Mouse (Mus musculus) midbrain, embryonic 14.5 days (tissue): Measurements from ENCODE around the gene Olfr313. TPM values are rescaled to one million over a fixed set of nuclear protein-coding genes. Genes with fewer than 3 reads are reported as not detected.
A peak's percentile ranks its signal among the peaks of the same experiment; 100 is the strongest.
"Not testable (repeated sequence)": the region's sequence is repeated elsewhere in the genome, so short reads cannot be mapped to it uniquely, and the experiment has no call there.

Experiments used
- ATAC-seq: fragments of 200-750 bp; cut with Nextera tagmentation; 2 replicates; pipeline ENCODE4 v1.8.0; 2017; ENCODE audit warnings: moderate number of reproducible peaks, moderate library complexity; ENCODE audit not compliant: low FRiP score, low TSS enrichment
- DNase-seq: peaks from one replicate; pipeline ENCODE4 v3.0.0-alpha.2; 2015
- H3K27ac ChIP-seq: fragments of 300-500 bp; sonication (generic); replicated peaks from 2 replicates; pipeline ENCODE4 v1.5.1; 2014; ENCODE audit warnings: mild to moderate bottlenecking, low read depth, low read length, moderate library complexity
- H3K27me3 ChIP-seq: fragments of 300-500 bp; sonication (generic); 2 replicates; pipeline ENCODE4 v1.6.1; 2014; ENCODE audit warnings: low read length, control low read depth, mixed read lengths; ENCODE audit not compliant: control insufficient read depth, insufficient read depth
- H3K36me3 ChIP-seq: fragments of 300-500 bp; sonication (generic); 2 replicates; pipeline ENCODE4 v1.6.1; 2014; ENCODE audit warnings: low read length, control low read depth; ENCODE audit not compliant: control insufficient read depth, insufficient read depth
- H3K4me1 ChIP-seq: fragments of 300-500 bp; sonication (generic); 2 replicates; pipeline ENCODE4 v1.6.1; 2014; ENCODE audit warnings: mild to moderate bottlenecking, antibody characterized with exemption, low read length, control low read depth; ENCODE audit not compliant: control insufficient read depth, insufficient read depth
- H3K4me2 ChIP-seq: fragments of 300-500 bp; sonication (generic); 2 replicates; pipeline ENCODE4 v1.6.1; 2014; ENCODE audit warnings: mild to moderate bottlenecking, low read length, moderate library complexity
- H3K4me3 ChIP-seq: fragments of 300-500 bp; sonication (generic); replicated peaks from 2 replicates; pipeline ENCODE4 v1.5.1; 2014; ENCODE audit warnings: low read depth, low read length
- H3K9ac ChIP-seq: fragments of 300-500 bp; sonication (generic); replicated peaks from 2 replicates; pipeline ENCODE4 v1.6.1; 2014; ENCODE audit warnings: mild to moderate bottlenecking, low read length, moderate library complexity
- H3K9me3 ChIP-seq: fragments of 300-500 bp; sonication (generic); 2 replicates; pipeline ENCODE4 v1.6.1; 2016; ENCODE audit warnings: low read length, control low read depth, mixed read lengths; ENCODE audit not compliant: control insufficient read depth
- WGBS: fragments of 180-500 bp; shearing (Covaris S2); extraction: QIAGEN DNeasy Blood & Tissue Kit; methylation state at CpG from one replicate; pipeline ENCODE4 v1.1.7; 2014; 5-methylcytosine and 5-hydroxymethylcytosine counted together
- polyA plus RNA-seq: library from polyadenylated mRNA; unstranded; fragments of >200 nt; fragmentation: Nextera tagmentation; extraction: Ambion mirVana; gene quantifications from 2 replicates; pipeline ENCODE4 v1.2.1, GENCODE M21; 2014

Gene Olfr313
- polyA plus RNA-seq, 1 experiment from 2014 or later = not detected

DNA sequence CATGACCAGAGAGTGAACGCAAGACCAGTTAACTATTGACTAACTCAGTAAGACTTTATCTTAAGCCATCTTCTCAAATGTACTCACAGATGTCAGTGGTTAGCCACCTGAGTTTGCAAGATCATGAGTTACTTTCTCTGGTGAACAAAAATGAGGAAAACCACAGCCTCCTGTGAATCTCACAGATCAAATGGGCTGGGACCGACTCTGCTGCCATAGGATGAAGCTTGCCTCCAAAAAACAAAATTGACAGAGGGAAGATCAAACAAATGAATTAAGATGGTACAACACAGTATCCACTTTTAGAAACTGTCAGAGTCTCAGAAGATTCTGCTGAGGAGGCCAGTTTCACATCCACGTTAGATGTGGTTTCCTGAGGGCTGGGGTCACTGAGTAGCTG is 15.0 kb downstream of the Olfr313 start:
- Histone ChIP-seq H3K4me1 (no peaks in the 10 kb centered on the region), H3K36me3 (no peaks in the 10 kb centered on the region), H3K27ac (no peak overlapping the region), H3K4me3 (no peak overlapping the region), H3K4me2 (no peak overlapping the region), H3K9me3 (no peaks in the 10 kb centered on the region), H3K9ac (no peak overlapping the region), H3K27me3 (no peaks in the 10 kb centered on the region)
- ATAC-seq (no peak), DNase-seq (no peak)
- WGBS = 82% methylated on average over 3 of the region's 3 CpGs

DNA sequence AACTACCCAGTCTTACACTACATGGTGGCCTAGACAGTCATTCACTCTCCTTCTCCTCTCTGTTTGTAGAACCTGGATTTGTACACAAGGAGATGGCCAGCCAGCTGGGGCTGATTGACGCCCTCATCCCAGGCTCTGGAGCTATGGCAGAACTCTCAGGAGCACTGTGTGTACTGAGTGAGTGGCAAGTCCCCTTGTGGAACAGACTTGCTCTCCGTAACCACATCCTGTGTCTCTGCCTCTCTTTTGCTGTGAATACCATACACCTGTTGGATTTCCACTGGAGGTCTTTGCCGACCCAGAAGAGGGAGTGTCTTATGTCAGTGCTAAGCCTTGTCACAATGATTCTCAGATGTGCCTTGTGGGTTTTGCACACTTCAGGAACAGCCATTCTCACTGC is 17.7 kb downstream of the Olfr313 start:
- not testable (repeated sequence) for ATAC-seq, H3K4me3 ChIP-seq, H3K9ac ChIP-seq, H3K36me3 ChIP-seq, DNase-seq, H3K4me2 ChIP-seq, H3K27ac ChIP-seq, H3K4me1 ChIP-seq, H3K27me3 ChIP-seq, H3K9me3 ChIP-seq
- 72% methylated on average over 3 of the region's 3 CpGs for WGBS

DNA sequence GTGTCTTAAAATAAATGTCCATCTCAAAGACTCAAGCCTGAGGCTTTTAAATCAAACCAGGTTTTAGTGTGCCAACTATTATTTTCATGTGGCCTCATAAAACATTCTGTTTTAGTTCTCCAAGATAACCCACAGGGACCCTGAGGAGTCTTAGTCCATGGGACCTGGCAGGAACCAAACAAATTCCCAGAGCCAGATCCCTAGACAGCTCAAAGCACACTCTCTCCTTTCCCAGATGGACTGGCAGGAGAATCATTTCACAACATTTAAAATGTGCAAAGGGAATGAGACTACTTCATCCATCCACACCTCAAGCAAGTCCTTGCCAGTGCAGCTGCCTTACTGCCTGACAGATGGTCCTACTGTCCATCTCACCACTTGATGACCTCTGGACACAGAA is 24.2 kb downstream of the Olfr313 start, which contains the start of gene Olfr311:
Olfr311 (plus strand) TSS at position 301 of the 400 bp plus-strand sequence.
- H3K27ac ChIP-seq, H3K9ac ChIP-seq, H3K27me3 ChIP-seq, H3K4me3 ChIP-seq, H3K9me3 ChIP-seq, H3K4me1 ChIP-seq, ATAC-seq, H3K4me2 ChIP-seq, DNase-seq, H3K36me3 ChIP-seq: not testable (repeated sequence)

DNA sequence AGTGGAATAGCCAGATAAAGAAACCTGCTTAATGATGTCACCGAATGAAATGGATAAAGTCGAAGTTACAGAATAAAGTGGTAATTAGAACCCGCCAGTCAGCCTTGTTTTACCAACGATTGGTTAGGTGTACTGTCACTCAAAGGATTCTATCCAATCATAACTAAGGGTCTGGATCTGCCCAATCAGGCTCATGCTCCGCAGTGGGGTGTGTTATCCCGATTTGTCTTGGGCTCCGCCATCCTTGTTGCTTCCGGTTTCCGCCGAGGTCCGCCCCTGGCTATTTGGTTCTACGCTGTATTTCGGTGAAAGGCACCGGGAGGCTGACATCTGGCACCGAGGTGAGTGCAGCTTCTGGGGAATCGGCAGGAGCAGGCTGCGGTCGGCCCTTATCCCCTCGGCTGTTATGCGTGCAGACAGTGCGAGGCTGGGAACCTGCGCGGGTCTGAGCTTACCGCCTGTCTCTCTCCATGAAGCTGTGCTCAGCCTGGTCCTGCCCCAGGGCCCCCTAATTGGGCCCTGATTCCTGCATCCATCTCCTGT is 32.2 kb downstream of the Olfr313 start, which contains the start of gene Gm12258:
Gm12258 (plus strand) TSS at position 240 of the 543 bp plus-strand sequence.
- Histone ChIP-seq H3K36me3 (peaks cover 22% of the 10 kb centered on the region), H3K27ac (peak within 1 kb of the TSS; percentile 80), H3K4me2 (peak within 1 kb of the TSS; percentile 74), H3K4me1 (peaks cover 6% of the 10 kb centered on the region; the same call in 1 of the 2 replicates), H3K27me3 (no peaks in the 10 kb centered on the region), H3K9ac (peak within 1 kb of the TSS; percentile 72), H3K4me3 (peak within 1 kb of the TSS; percentile 66), H3K9me3 (no peaks in the 10 kb centered on the region)
- DNase-seq = peak; percentile 97
- ATAC-seq = peak; percentile 100
- WGBS = under 1% methylated on average over 24 of the region's 24 CpGs

DNA sequence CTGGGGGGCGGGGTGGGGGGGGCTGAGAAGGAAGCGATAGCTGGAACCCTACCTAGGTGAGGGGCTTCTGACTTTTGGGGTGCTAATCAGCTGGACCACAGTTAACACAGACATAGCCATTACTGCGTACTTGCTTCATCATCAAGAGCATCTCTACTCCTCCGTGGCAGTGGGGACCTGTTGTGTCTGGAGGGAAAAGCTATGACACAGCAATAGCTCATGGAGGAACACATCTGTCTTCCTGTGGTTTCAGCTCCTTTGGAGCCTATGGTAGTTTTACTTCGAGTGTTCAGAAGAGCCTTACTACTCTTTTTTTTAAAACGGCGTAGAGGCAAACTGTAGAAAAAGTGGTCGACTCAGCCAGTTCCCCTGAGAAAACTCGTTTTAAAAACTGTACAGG is 32.8 kb downstream of the Olfr313 start:
- no peak for DNase-seq

DNA sequence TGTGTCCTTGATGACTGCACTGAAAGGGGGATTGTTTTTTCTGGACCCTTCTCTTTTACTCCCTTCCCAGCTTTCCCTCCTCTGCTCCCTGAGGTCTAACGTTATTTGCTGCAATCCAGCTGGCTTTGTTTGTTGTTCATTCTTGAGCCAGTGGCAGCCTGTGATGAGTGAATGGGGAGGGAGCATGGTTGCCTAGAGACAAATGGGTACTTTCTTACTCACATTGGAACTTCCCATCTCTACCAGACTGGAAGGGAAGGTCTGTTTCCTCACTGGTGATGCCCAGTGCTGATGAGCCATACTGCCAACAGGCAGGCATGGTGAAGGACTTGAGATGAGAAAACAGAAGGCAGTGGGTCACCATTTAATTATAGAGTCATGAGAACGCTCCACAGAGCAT is 34.9 kb downstream of the Olfr313 start:
- Histone ChIP-seq H3K4me3 (no peak overlapping the region), H3K27ac (no peak overlapping the region), H3K9me3 (no peaks in the 10 kb centered on the region), H3K9ac (no peak overlapping the region), H3K27me3 (no peaks in the 10 kb centered on the region), H3K4me1 (peaks cover 6% of the 10 kb centered on the region; the same call in 1 of the 2 replicates), H3K36me3 (peaks cover 41% of the 10 kb centered on the region), H3K4me2 (no peak overlapping the region)
- ATAC-seq (no peak), DNase-seq (no peak)
- WGBS = 77% methylated on average over 2 of the region's 2 CpGs

More for the DNA sequence above, 32.8 kb downstream of the Olfr313 start:
- Histone ChIP-seq H3K27ac (no peak overlapping the region; the same call in 1 of the 2 replicates), H3K9ac (peak overlapping the region; percentile 72), H3K27me3 (no peaks in the 10 kb centered on the region), H3K9me3 (no peaks in the 10 kb centered on the region), H3K4me2 (peak overlapping the region; percentile 74), H3K4me1 (peaks cover 6% of the 10 kb centered on the region; the same call in 1 of the 2 replicates), H3K4me3 (peak overlapping the region; percentile 66), H3K36me3 (peaks cover 28% of the 10 kb centered on the region)
- 49% methylated on average over 9 of the region's 9 CpGs for WGBS
- 0 out of 2 replicates have a peak, but pooled peaks have one; percentile 24 for ATAC-seq

DNA sequence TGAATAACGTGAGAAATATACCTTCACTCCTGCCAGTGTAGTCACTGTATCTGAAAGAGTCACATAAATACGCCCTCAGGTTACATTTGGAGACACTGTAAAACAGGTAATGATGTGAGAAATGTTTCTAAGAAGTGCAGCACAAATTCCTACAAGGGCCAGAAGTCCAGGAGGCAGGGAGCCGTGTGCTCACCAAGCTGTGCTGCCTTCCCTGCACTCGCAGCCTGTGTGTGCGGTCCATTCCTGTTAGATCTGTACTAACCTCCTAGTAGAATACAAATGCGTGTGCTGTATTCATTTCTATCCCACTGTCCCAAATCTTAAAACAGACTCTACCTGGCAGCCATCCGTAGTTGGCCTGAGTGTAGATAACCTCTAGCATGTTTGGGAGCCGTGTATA is 45.9 kb downstream of the Olfr313 start:
- Histone ChIP-seq H3K4me1 (no peaks in the 10 kb centered on the region), H3K4me2 (no peak overlapping the region), H3K36me3 (peaks cover 52% of the 10 kb centered on the region), H3K4me3 (no peak overlapping the region), H3K27me3 (no peaks in the 10 kb centered on the region), H3K9ac (no peak overlapping the region), H3K27ac (no peak overlapping the region), H3K9me3 (peaks cover 14% of the 10 kb centered on the region)
- no peak for DNase-seq
- ATAC-seq = no peak
- WGBS = 97% methylated on average over 8 of the region's 8 CpGs

DNA sequence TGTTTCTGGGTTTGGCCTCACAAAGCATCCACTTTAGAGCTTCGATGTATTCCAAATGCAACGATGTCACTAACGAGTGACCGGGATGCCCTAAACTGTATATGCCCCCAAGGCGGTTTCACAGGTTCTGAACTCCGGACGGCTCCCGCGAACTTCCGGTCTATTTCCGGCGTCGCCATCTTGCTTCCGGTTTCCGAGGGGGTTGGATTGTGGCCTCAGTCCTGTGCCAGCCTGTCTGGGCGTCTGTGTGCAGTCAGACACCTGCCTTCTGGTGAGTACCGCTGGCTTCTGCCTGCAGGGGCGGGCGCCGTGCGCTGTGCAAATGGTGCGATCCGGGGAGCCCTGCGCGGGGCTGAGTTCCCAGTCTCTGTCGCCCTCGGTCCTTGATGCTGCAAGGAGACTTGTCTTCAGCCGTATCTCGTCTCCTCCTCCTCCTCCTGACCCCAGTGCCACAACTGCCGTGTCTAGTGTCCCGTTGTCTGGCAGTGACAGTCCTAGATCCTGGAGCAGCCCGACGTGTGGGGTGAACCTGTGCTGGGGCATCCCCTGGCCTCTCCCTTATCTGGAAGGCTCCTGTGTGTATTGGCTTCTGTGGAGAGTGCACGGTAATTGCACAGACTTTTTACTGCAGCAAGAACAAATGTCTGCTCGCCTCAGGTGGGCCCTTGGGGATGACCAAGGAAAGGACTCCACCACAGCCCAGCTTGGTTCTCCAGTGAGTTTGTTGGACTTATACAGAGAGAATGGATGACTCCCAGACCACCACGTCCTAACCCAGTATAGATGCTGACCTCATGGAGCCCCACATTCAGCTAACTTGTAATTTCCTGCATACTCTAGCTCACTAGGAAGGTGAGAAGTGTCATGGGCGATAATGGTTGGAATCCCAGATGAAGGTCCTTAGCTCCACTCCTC is 52.5 kb downstream of the Olfr313 start, which contains the start of gene 2810021J22Rik:
2810021J22Rik (plus strand) TSS at position 178 of the 915 bp plus-strand sequence.
- ATAC-seq (peak; percentile 84), DNase-seq (peak; percentile 91)
- Histone ChIP-seq H3K27ac (peak within 1 kb of the TSS; percentile 89), H3K4me2 (peak within 1 kb of the TSS; percentile 84), H3K27me3 (no peaks in the 10 kb centered on the region), H3K4me3 (peak within 1 kb of the TSS; percentile 70), H3K4me1 (0 out of 2 replicates have a peak, but pooled peaks cover 8% of the 10 kb centered on the region), H3K36me3 (peaks cover 33% of the 10 kb centered on the region), H3K9me3 (no peaks in the 10 kb centered on the region), H3K9ac (peak within 1 kb of the TSS; percentile 84)
- WGBS = 7% methylated on average over 37 of the region's 37 CpGs
